Mouse (Mus musculus) hematopoietic stem cell, adult 5-6 weeks (primary cell): ENCODE results near the gene Hoxa10. TPM values are rescaled to one million over a fixed set of nuclear protein-coding genes. Genes with fewer than 3 reads are reported as not detected.

Experiments used
- ATAC-seq, 2 experiments: fragments of 125-278 bp in 1 of 2; replicated peaks in 1 of 2; 2 replicates each; pipeline ENCODE4 v1.8.0; 2016 to 2017; ENCODE audit warnings: inconsistent platforms in 2 of 2, mild to moderate bottlenecking in 2 of 2, moderate number of reproducible peaks in 2 of 2, low read depth in 1 of 2, moderate TSS enrichment in 1 of 2; ENCODE audit not compliant: low FRiP score in 2 of 2, poor library complexity in 2 of 2, severe bottlenecking in 2 of 2, insufficient read depth in 1 of 2, low TSS enrichment in 1 of 2
- total RNA-seq: library from RNA; stranded (forward); fragments of 172-1452, 232-1000 nt; gene quantifications from 2 replicates; pipeline ENCODE4 v1.2.3, GENCODE M21; 2017

Gene Hoxa10
- total RNA-seq, result 12.2 and 17.2 TPM in 2 replicates

- peak; percentile 84 to 93 for ATAC-seq
Measured at GRCm38 (mm10) chr6:52240389-52241000, at the start of gene Hoxa10. Gene Hoxa10 (minus strand): TSS chr6:52240854.

GRCm38 (mm10) chr6:52290186-52290585 is 49.5 kb upstream of the Hoxa10 start:
- ATAC-seq, result no peak

GRCm38 (mm10) chr6:52283896-52284295 is 43.2 kb upstream of the Hoxa10 start:
- ATAC-seq, result no peak

GRCm38 (mm10) chr6:52281084-52281483 is 40.4 kb upstream of the Hoxa10 start:
- peak; percentile 17 to 36; a peak in 3 of 4 replicates for ATAC-seq

- no peak for ATAC-seq
Measured at GRCm38 (mm10) chr6:52276920-52277319, 36.3 kb upstream of the Hoxa10 start.

GRCm38 (mm10) chr6:52276382-52276781 is 35.7 kb upstream of the Hoxa10 start:
- ATAC-seq, result no peak

- ATAC-seq, result no peak
Measured at GRCm38 (mm10) chr6:52275563-52276280, 35.1 kb upstream of the Hoxa10 start.

GRCm38 (mm10) chr6:52274576-52274975 is 33.9 kb upstream of the Hoxa10 start:
- ATAC-seq, result no peak

- peak; percentile 22 to 27; a peak in 2 of 4 replicates for ATAC-seq
Measured at GRCm38 (mm10) chr6:52273656-52274280, 33.1 kb upstream of the Hoxa10 start.

GRCm38 (mm10) chr6:52272766-52273655 is 32.4 kb upstream of the Hoxa10 start:
- no peak for ATAC-seq

GRCm38 (mm10) chr6:52270494-52271480 is 30.1 kb upstream of the Hoxa10 start:
- ATAC-seq, result peak; percentile 33 to 49; a peak in 2 of 4 replicates

GRCm38 (mm10) chr6:52268756-52269155 is 28.1 kb upstream of the Hoxa10 start:
- no peak for ATAC-seq

- ATAC-seq, result no peak
Measured at GRCm38 (mm10) chr6:52268341-52268740, 27.7 kb upstream of the Hoxa10 start.

- ATAC-seq, result no peak
Measured at GRCm38 (mm10) chr6:52267691-52268090, 27.0 kb upstream of the Hoxa10 start.

- no peak for ATAC-seq
Measured at GRCm38 (mm10) chr6:52267221-52267620, 26.6 kb upstream of the Hoxa10 start.

- ATAC-seq, result no peak
Measured at GRCm38 (mm10) chr6:52266666-52266985, 26.0 kb upstream of the Hoxa10 start.
